Mouse (Mus musculus) urinary bladder, adult 18-20 months (tissue): ENCODE results near the gene Prkn.

Source experiments
- DNase-seq, 2 experiments: peaks; one replicate each; pipeline ENCODE4 v3.0.0; 2022; ENCODE audit warnings: low spot score in 2 of 2, mixed read lengths in 2 of 2

Gene Prkn

GRCm38 (mm10) chr17:11270179-11270578 is 430.0 kb downstream of the Prkn start:
- DNase-seq: no peak

- DNase-seq: no peak
Measured at GRCm38 (mm10) chr17:11271876-11272275, 431.7 kb downstream of the Prkn start.

GRCm38 (mm10) chr17:11284246-11284645 is 444.1 kb downstream of the Prkn start:
- DNase-seq: no peak

- DNase-seq: no peak
Measured at GRCm38 (mm10) chr17:11290183-11290582, 450.0 kb downstream of the Prkn start.

GRCm38 (mm10) chr17:11303116-11303515 is 462.9 kb downstream of the Prkn start:
- DNase-seq: no peak

GRCm38 (mm10) chr17:11309843-11310242 is 469.7 kb downstream of the Prkn start:
- DNase-seq: no peak

GRCm38 (mm10) chr17:11314163-11314562 is 474.0 kb downstream of the Prkn start:
- DNase-seq: no peak

GRCm38 (mm10) chr17:11315675-11316074 is 475.5 kb downstream of the Prkn start:
- DNase-seq: no peak

GRCm38 (mm10) chr17:11318946-11319345 is 478.8 kb downstream of the Prkn start:
- DNase-seq: no peak

GRCm38 (mm10) chr17:11319666-11320360 is 479.6 kb downstream of the Prkn start:
- DNase-seq: no peak

- no peak for DNase-seq
Measured at GRCm38 (mm10) chr17:11332081-11332480, 491.9 kb downstream of the Prkn start.

GRCm38 (mm10) chr17:11333741-11334140 is 493.6 kb downstream of the Prkn start:
- no peak for DNase-seq

GRCm38 (mm10) chr17:11336156-11336555 is 496.0 kb downstream of the Prkn start:
- no peak for DNase-seq

GRCm38 (mm10) chr17:11340368-11340767 is 500.2 kb downstream of the Prkn start:
- no peak for DNase-seq

GRCm38 (mm10) chr17:11346310-11346709 is 506.1 kb downstream of the Prkn start:
- no peak for DNase-seq

- DNase-seq: no peak
Measured at GRCm38 (mm10) chr17:11352778-11353552, 512.8 kb downstream of the Prkn start.

GRCm38 (mm10) chr17:11353553-11353945 is 513.4 kb downstream of the Prkn start:
- DNase-seq: no peak

GRCm38 (mm10) chr17:11354348-11354747 is 514.2 kb downstream of the Prkn start:
- DNase-seq: no peak

- no peak for DNase-seq
Measured at GRCm38 (mm10) chr17:11375461-11375860, 535.3 kb downstream of the Prkn start.

- DNase-seq: no peak
Measured at GRCm38 (mm10) chr17:11383364-11383962, 543.3 kb downstream of the Prkn start.

- DNase-seq: no peak
Measured at GRCm38 (mm10) chr17:11385246-11385645, 545.1 kb downstream of the Prkn start.

- DNase-seq: no peak
Measured at GRCm38 (mm10) chr17:11392622-11393294, 552.6 kb downstream of the Prkn start.
